Mouse (Mus musculus): ENCODE data around the gene Rnf2.

Gene Rnf2

GRCm38 (mm10) chr1:151500531-151501361, at the start of gene Rnf2:
Gene Rnf2, minus strand, starts transcription at chr1:151500955.
- peak; percentile 53 to 81 for DNase-seq (ENCODE audit: low spot score in 2 of 2)

- no peak for DNase-seq (ENCODE audit: low spot score in 2 of 2)
Measured at GRCm38 (mm10) chr1:151549794-151550193, 49.0 kb upstream of the Rnf2 start.

DNA sequence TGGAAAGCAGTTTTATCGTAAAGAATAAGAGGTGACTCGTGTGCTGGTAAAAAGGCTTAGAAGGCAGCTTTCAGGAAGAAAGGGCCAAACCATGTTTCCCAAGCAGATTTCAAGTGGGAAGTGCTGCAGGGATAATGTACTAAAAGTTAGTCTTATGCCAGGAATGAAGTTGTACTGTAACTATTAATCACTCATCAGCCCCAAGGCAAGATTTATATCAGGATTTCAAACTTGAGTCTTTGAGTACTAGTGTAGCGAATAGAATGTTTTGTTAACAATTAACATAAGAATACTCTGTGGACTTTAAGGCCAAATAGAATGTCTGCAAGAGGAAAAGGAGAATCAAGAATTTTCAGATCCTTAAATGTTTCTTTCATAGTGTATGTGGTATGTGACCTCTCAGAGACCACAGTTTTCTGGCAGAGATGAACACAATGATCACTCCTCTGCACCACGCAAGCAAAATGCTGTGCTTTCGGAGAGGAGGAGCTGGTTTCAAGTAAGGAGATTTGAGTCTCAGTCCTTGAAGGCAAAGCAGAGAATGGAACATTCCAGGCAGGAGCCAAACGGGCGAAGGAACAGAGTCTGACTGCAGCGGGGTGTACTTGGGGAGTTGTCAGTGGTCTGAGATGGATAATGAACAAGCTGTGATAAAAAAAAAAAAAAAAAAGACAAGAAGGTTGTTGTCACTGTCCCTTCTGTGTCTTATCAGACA, 48.3 kb upstream of the Rnf2 start:
- no peak for DNase-seq (ENCODE audit: low spot score in 2 of 2)

DNA sequence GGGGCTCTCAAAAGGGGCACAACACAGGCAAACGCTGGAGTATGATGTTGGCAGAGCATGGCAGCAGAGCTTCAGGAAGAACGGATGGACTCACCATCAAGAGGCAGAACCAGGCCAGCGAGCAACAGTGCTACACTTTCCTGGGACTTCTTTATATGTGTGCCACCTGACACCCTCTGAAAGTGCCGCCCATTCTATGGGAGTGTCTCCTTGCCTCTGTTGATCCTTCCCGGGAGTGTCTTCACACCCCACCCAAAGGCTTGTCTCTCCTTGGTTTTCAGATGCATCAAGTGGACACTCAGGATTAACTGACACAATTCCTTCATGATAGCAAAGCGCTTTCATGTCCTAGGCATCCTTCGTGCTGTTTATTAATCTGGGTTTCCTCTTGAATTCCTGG, 44.8 kb upstream of the Rnf2 start:
- DNase-seq (ENCODE audit: low spot score in 2 of 2) = no peak

DNA sequence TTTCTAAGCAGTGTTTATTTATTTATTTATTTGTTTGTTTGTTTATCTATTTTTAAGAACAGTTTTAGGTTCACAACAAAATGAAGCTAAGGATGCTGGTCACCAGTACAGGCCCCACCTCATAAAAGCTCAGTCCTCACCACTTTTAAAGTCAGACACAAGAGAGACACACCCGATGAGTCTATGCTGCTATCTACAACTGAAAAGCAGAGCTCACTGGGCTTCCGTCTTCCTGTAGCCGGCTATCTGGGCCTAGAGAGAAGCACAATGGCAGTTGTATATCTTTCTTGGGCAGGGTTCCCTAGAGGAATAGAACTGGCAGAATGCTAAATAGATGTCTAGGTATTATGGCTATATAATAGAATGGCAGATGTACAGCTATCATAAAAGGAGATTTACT, 43.8 kb upstream of the Rnf2 start:
- DNase-seq (ENCODE audit: low spot score in 2 of 2) = no peak

GRCm38 (mm10) chr1:151543796-151544477, 43.2 kb upstream of the Rnf2 start:
- no peak for DNase-seq (ENCODE audit: low spot score in 2 of 2)

GRCm38 (mm10) chr1:151526701-151527100, 25.9 kb upstream of the Rnf2 start:
- DNase-seq (ENCODE audit: low spot score in 2 of 2) = peak in 1 of 2 experiments; percentile 25

DNA sequence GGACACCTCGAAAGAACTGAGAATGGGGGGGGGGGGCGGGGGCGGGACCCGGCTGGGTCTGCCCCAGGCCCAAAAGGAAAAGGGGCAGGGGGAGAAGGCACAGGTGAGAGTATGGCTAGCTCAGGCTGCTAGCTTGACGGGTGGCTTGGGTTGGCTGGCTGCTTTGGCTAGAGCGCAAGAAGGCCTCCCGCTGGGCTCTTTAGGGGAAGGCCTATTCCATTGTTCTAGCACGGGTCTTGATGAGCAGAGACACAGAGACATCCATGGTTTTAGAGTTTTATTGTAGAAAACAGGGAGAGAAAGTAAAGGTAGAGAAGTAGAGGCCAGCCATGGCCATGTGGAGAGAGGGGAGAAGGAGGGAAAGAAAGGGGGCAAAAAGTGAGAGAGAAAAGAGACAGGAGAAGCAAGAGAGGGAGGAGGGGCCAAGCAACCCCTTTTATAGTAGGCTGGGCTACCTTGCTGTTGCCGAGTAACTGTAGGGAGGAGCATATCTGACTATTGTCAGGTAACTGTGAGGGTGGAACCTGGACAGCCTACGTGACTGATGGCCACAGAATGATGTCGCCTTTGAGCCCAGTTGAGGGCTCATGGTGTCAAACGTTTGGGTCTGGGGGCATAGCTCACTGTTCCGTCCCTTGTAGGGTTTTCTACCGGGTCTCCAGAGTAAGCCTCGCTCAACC, 17.0 kb upstream of the Rnf2 start:
- no peak for DNase-seq (ENCODE audit: low spot score in 2 of 2)

- no peak for DNase-seq (ENCODE audit: low spot score in 2 of 2)
Measured at GRCm38 (mm10) chr1:151516871-151517270, 16.1 kb upstream of the Rnf2 start.

DNA sequence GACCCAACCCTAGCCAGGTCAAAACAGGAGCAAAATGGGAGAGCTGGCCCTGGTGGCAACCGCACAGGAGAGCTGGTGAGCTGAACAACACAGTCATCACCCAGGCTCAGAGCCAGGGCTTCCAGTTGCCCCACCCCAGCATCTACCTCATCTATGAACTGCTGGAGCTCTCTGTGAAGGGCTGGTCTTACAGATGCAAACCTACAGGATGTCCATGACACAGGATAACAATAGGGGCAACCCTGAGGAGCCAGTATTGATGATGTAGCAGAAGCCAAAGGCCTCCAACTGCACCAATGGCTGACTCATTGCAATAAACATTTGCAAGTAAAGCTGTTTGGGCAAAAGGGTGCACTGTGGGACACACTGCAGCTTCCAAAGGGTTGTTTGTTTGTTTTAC, 15.0 kb upstream of the Rnf2 start:
- no peak for DNase-seq (ENCODE audit: low spot score in 2 of 2)

DNA sequence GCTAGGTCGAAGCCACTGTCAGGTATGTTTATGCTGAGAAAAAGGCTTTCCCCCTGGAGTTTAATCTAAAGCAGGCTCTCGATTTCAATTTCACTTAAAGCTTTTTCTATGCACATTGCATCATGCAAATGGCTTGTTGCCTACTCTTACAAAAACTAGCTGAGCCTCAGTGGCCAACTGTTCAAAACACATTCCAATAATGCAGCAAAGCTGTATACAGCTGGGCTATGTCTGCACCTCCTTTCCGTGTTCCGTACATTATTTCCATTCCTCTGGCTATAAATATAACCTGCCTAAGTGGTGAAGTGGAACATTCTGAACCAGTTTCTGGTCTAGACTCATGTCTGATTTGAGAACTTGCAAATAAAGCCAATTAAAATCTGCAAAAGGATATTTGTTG, 13.4 kb upstream of the Rnf2 start:
- DNase-seq (ENCODE audit: low spot score in 2 of 2) = peak in 1 of 2 experiments; percentile 32

DNA sequence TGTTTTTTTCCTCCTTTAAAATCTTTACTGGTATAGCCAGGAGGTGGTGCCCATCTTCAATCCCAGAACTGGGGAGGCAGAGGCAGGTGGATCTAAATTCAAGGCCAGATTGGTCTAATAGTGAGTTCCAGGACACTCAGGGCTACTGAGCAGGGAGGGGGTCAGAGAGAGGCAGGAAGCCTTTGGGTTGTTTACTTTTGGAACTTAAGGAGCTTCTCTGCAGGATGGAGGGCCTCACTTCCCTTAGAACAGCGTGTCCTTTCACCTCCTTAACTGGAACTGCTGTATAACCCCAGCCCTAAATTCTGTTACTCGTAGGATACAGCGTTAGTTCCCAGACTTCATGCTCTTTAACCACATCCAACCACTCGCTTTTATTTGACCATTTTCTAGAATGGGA, 10.1 kb upstream of the Rnf2 start:
- DNase-seq (ENCODE audit: low spot score in 2 of 2) = no peak

DNA sequence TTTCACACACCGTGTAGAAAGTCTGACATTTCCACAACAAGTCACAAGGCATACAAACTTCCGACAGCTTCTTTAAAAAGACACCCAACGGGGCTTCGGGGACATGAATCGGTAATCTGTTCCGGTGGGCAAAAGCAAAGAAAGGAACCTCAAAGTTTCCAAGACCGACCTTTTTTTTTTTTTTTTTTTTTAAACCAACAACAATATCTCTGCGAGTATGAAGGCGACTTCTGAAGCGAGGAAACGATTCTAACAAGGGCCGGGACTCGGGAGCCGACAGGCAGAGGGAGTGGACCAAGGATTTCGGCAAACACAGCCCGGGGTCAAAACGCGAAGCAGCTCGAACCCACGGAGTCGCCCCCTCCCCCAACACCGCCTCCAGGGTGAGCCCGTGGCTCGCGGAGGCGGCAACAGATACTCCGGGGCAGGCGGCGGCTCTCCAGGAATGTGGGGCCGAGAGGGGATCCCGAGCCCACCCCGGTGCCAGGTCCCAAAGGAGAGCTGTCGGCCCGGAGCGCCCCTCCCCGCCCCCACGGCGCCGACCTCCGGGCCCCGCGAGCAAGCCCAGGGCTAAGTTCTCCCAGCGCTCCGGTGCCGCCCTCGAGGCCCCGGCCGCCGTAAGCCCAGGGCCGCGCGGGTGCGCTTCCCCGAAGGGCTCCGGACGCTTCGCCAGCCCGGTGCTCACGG, 797 bp downstream of the Rnf2 start:
- peak in 1 of 2 experiments; percentile 37 for DNase-seq (ENCODE audit: low spot score in 2 of 2)

- DNase-seq (ENCODE audit: low spot score in 2 of 2) = no peak
Measured at GRCm38 (mm10) chr1:151498381-151498780, 2.4 kb downstream of the Rnf2 start.

GRCm38 (mm10) chr1:151497942-151498341, 2.8 kb downstream of the Rnf2 start:
- DNase-seq (ENCODE audit: low spot score in 2 of 2) = no peak

- peak in 1 of 2 experiments; percentile 15 for DNase-seq (ENCODE audit: low spot score in 2 of 2)
Measured at GRCm38 (mm10) chr1:151497028-151497427, 3.7 kb downstream of the Rnf2 start.

- DNase-seq (ENCODE audit: low spot score in 2 of 2) = no peak
Measured at GRCm38 (mm10) chr1:151495635-151496285, 5.0 kb downstream of the Rnf2 start.

GRCm38 (mm10) chr1:151494711-151495110, 6.0 kb downstream of the Rnf2 start:
- no peak for DNase-seq (ENCODE audit: low spot score in 2 of 2)

DNA sequence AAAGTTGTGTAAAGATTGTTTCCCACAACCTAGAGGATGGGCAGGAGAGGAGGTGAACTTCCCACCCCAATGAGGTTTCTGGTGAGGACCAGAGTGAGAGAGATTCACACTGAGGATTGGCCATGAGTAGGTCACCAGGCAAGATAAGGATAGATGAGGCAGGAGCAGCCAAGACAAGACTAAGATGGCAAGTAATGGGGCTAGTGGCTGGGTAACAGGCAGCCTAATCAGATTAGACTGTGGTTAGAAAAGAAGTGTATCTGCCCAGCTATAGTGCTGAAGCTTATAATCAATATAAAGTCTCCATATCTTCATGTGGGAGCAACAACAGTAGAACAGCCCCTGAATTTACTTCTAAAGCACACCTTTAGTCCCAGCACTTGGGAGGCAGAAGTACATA, 6.9 kb downstream of the Rnf2 start:
- DNase-seq (ENCODE audit: low spot score in 2 of 2) = no peak

DNA sequence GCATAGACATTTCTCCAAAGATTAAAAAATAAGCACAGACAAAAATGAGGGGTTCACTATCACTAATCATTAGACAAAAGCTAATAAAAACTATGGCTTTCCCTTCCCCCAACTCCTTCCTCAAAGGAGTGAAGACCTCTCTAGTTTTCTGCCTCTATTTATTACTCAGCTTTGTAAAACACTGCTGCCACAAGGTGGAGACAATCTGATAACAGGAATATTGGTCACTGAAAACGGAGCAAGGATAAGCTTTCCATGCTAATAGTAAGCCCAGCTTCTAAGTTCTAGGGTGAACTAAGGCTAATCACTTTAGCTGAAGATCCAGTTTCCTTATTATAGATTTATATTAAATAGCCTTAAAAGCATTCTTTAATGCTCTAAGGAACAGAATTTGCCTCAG, 8.3 kb downstream of the Rnf2 start:
- DNase-seq (ENCODE audit: low spot score in 2 of 2) = no peak

- DNase-seq (ENCODE audit: low spot score in 2 of 2) = no peak
Measured at GRCm38 (mm10) chr1:151489806-151490205, 10.9 kb downstream of the Rnf2 start.

Measured in left cerebral cortex, adult 9 months (tissue).